Mouse (Mus musculus): ENCODE measurements around the gene Rpia.

The Rpia gene

GRCm38 (mm10) chr6:70751251-70751897 lies 40.7 kb downstream of the Rpia start:
- no peak for DNase-seq (ENCODE audit: low read depth)

- no peak for DNase-seq (ENCODE audit: low read depth)
Measured at GRCm38 (mm10) chr6:70749750-70750149, 42.3 kb downstream of the Rpia start.

DNA sequence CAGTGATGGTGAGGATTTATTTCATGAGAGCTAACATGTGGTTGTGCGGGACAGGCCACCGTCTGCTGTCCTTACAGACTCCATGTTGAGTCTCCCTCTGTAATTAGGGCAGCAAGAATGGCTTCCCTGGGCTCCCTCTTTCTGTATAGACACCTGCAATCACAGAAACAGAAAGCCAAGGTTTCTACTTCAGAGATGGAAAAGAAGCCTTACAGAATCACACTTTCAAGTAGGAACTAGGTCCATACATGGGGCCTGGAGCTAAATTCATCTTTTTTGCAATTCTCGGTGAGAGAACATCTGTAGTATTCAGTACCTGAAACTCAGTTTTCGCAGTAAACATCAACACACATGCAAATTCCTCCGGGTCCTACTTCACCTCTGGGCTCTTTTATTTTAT lies 44.3 kb downstream of the Rpia start:
- DNase-seq (ENCODE audit: low read depth): no peak

- DNase-seq (ENCODE audit: low read depth): no peak
Measured at GRCm38 (mm10) chr6:70743902-70744301, 48.1 kb downstream of the Rpia start.

GRCm38 (mm10) chr6:70742833-70743232 lies 49.2 kb downstream of the Rpia start:
- DNase-seq (ENCODE audit: low read depth): no peak

- DNase-seq (ENCODE audit: low read depth): no peak
Measured at GRCm38 (mm10) chr6:70740535-70740934, 51.5 kb downstream of the Rpia start.

DNA sequence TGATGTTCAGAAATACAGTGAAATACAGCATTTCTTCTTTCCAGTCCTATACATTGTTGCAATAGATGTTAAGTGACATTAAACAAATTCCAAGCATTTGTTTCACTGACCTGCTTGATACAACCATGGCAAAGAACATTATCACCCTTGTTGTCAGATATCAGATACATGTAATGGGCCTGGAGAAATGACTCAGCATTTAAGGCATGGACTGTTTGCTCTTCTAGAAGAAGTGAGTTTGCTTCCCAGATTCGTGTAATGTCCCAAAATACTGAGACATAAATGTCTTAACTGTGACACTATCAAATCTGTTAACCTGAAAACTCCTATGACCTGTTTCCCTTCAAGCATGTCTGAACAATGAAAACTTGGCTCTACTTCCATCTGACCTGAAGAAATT lies 52.6 kb downstream of the Rpia start:
- no peak for DNase-seq (ENCODE audit: low read depth)

DNA sequence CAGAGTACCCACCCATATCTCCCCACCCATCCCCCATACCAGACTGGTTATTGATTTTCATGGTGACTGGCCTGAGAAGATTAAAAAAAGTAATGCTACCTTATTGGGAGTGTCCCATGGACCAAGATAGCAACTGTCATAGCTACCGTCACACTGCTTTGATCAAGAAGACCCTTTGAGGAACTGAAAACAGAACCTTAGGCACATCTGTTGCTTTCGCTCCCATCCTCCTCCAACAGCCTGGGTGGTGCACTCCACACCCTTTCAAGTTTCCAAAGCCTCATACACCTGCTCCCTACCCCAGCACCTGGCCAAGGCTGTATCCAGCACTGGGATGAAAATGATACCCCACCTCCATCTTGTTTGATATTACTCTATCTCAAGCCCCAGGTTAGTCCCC lies 56.5 kb downstream of the Rpia start:
- no peak for DNase-seq (ENCODE audit: low read depth)

DNA sequence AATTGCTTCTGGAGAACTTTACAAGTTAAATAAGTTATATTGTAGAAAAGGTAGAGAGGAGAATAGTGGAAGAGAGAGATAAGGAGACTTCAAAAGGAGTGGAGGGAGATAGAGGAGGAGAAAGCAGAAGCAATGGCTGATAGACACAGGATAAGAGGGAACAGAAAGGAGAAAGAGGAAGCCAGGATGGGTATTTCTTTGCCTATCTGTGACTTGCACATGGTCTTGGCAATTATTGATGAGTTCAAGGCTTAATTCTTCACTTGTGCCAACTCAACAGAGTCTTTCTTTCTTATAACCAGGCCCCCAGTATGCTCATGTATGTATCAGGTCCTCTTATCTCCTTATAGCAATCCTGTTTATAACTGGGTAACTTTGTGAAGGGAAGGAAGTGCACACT lies 61.2 kb downstream of the Rpia start:
- no peak for DNase-seq (ENCODE audit: low read depth)

DNA sequence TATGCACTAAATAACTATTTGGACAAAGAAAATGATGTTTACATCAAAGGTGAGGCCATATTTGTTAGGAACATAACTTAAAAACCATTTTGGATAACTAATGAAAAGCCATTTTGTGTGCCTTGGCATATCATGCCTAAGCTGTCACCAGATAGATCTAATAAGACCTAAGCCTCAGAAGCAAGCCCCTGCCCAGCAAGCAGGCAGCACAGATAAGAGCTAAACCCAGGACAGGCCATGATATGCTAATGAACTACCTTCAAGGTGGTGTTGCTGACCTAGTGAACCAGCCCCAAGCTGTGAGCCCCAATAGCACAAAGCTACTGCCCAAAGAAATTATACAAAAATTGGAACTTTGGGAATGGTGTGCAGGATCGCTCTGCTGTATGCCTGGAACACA lies 62.9 kb downstream of the Rpia start:
- no peak for DNase-seq (ENCODE audit: low read depth)

DNA sequence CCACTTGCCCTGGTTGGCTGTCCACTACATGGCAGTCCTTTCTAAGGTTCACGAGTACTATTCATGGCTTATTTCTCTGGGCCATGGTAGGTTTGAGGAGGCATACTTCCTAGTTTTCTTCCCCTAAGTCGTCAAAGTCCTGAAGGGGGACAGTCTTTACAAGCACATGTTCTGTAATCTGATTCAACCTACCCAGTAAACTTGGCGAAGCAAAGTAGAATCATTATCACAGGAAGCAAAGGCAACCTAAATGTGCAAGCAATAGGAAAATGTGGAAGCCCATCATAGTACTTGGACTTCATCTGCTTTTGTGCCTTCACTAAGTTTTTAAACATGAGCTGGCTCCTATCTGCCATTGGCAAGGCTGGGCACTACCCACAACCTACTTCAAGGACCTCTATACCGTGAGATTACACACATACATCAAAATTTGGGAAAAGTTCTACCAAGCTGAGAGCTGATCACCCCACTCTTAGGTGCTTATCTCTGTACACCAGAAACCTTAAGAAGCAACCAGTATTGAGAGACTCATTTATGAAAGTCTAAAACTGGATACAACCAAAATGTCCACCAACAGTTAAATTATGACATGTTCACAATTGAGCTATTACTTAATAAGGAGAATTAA lies 64.8 kb downstream of the Rpia start:
- DNase-seq (ENCODE audit: low read depth): no peak

DNA sequence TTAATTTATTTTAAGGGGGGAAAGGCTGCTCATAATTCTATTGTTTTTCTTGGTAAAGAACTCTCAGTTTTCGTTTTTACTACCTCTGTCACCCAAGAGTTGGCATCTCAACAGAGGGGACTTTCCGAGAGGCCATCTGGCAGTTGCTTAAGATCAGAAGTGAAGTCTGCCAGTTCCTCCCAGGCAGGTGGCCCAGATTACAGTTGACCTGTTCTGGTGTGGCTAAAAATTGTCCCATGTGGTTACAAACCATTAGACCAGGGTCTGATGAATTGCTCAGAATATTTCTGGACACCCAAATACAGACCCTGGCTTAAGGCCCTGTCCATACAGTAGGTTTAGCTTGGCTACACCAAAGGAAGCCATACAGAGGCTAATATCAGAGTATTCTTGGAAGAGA lies 66.4 kb downstream of the Rpia start:
- DNase-seq (ENCODE audit: low read depth): no peak

GRCm38 (mm10) chr6:70724722-70725121 lies 67.3 kb downstream of the Rpia start:
- no peak for DNase-seq (ENCODE audit: low read depth)

DNA sequence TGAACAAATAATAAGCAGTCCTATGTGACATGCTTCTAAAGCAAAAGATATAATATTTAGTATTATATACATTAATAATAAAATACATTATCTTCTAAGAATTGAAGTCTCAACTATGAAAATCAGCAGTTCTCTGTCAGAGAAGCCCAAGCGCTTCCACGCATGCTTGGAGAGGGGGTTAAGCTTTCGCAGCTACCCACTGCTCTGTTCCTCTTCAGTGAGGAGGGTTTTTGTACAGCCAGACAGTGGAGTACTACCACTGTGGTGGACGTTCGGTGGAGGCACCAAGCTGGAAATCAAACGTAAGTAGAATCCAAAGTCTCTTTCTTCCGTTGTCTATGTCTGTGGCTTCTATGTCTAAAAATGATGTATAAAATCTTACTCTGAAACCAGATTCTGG lies 69.7 kb downstream of the Rpia start:
- DNase-seq (ENCODE audit: low read depth): no peak

- no peak for DNase-seq (ENCODE audit: low read depth)
Measured at GRCm38 (mm10) chr6:70718760-70719159, 73.3 kb downstream of the Rpia start.

DNA sequence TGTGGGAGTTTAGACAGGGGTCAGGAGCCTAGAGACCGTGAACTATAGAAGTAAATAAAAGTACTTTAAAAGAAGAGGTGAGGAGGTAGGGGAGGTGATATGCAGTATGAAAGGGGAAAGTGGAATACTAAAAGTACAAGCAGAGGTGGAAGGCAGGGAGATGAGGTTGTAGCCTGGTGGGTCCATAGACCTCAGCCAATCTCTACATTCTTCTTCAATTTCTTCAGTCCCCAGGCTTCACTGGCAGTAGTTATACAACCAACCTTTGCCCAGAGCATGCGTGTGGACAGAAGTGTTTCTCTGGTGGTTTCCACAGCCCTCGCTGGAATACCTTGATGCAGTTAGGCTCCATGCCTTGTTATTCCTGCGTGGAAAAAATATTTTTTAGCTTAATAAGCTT lies 73.9 kb downstream of the Rpia start:
- DNase-seq (ENCODE audit: low read depth): no peak

- no peak for DNase-seq (ENCODE audit: low read depth)
Measured at GRCm38 (mm10) chr6:70716701-70717393, 75.2 kb downstream of the Rpia start.

Measured in fibroblast of lung, adult 2 months (primary cell).